Mouse (Mus musculus) neural tube, embryonic 15.5 days (tissue): ENCODE data around the gene Wdr90. TPM values are rescaled to one million over a fixed set of nuclear protein-coding genes. Genes with fewer than 3 reads are reported as not detected.

ENCODE experiments used
- ATAC-seq: fragments of 200-750 bp; cut with Nextera tagmentation; 2 replicates; pipeline ENCODE4 v1.8.0; 2017; ENCODE audit warnings: mild to moderate bottlenecking, moderate TSS enrichment, moderate library complexity; ENCODE audit not compliant: low FRiP score
- H3K27ac ChIP-seq: fragments of 300-500 bp; sonication (generic); replicated peaks from 2 replicates; pipeline ENCODE4 v1.5.1; 2015; ENCODE audit warnings: mild to moderate bottlenecking, inconsistent platforms
- H3K27me3 ChIP-seq: fragments of 300-500 bp; sonication (generic); replicated peaks from 2 replicates; pipeline ENCODE4 v1.6.1; 2015; ENCODE audit warnings: inconsistent platforms
- H3K36me3 ChIP-seq: fragments of 300-500 bp; sonication (generic); 2 replicates; pipeline ENCODE4 v1.6.1; 2015; ENCODE audit warnings: inconsistent platforms
- H3K4me1 ChIP-seq: fragments of 300-500 bp; sonication (generic); 2 replicates; pipeline ENCODE4 v1.6.1; 2015; ENCODE audit warnings: inconsistent platforms
- H3K4me2 ChIP-seq: fragments of 300-500 bp; sonication (generic); 2 replicates; pipeline ENCODE4 v1.6.1; 2015; ENCODE audit warnings: inconsistent platforms, mild to moderate bottlenecking, moderate library complexity
- H3K4me3 ChIP-seq: fragments of 300-500 bp; sonication (generic); replicated peaks from 2 replicates; pipeline ENCODE4 v1.5.1; 2015; ENCODE audit warnings: mild to moderate bottlenecking, inconsistent platforms
- H3K9ac ChIP-seq: fragments of 300-500 bp; sonication (generic); replicated peaks from 2 replicates; pipeline ENCODE4 v1.6.1; 2015; ENCODE audit warnings: mild to moderate bottlenecking, inconsistent platforms
- H3K9me3 ChIP-seq: fragments of 300-500 bp; sonication (generic); replicated peaks from 2 replicates; pipeline ENCODE4 v1.6.1; 2016; ENCODE audit warnings: inconsistent platforms
- WGBS: fragments of 180-500 bp; shearing (Covaris S2); methylation state at CpG from one replicate; pipeline ENCODE4 v1.1.7; 2015; ENCODE audit warnings: mixed read lengths; 5-methylcytosine and 5-hydroxymethylcytosine counted together
- polyA plus RNA-seq: library from polyadenylated mRNA; unstranded; fragments of >200 nt; fragmentation: Nextera tagmentation; extraction: Ambion mirVana; gene quantifications from 2 replicates; pipeline ENCODE4 v1.2.1, GENCODE M21; 2015

Wdr90 gene
- polyA plus RNA-seq, 1 experiment from 2014 or later, result 15.5 TPM

DNA sequence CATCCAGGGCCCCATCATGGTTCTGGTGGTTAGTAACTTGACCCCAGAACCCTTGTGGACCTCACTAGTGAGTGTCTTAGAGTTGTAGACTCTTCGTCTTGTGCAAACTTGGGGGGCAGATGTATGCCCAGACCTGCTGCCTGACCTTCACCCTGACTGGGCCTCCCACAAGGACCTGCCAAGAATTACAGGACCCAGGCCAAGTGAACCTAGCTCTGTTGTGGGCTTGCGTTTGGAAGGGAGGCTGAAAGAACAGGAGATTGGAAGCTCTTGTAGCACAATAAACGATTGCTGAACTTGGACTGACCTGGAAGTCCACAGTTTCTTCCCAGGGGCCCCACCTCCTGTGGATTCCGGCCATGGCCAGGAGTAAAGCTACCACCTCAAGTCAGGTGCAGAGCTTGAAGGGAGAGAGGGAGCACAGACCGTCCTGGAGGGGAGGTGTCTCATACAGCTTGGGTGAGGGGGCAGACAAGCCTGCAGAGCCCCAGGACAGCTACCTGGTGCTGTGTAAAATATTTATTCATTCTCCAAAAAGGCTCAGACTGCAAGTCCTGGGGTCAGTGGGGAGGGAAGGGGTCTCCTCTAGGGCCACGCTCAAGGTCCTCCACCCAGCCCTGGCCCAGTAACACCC lies 27.2 kb downstream of the Wdr90 start:
- Histone ChIP-seq H3K9me3 (no peaks in the 10 kb centered on the region), H3K4me1 (peaks cover 86% of the 10 kb centered on the region), H3K27me3 (no peaks in the 10 kb centered on the region), H3K9ac (peak overlapping the region; percentile 92), H3K36me3 (peaks cover 38% of the 10 kb centered on the region), H3K4me2 (peak overlapping the region; percentile 98), H3K4me3 (peak overlapping the region; percentile 92), H3K27ac (peak overlapping the region; percentile 99)
- ATAC-seq, result no peak
- WGBS, result 49% methylated on average over 6 of the region's 6 CpGs

DNA sequence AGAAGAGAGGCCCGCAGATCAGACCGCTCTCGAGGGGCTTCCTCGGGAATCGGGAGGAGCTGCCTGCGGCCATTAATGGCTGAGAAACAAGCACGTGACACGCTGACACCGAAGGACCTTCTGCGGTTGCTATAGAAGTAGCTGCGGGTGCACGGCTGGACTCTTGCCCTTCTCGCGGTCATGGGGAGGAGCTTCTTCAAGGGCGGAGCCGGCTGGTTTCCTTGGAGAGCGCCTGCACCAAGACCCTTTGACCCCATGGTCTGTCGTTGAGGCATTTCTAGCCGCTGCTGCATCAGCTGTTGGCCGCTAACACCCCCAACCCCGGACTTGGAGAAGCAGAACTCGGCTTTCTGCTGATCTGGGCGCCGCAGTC lies 28.0 kb downstream of the Wdr90 start, which contains the start of gene Stub1:
Gene Stub1 (minus strand): TSS at position 114 of the 373 bp plus-strand sequence.
- ATAC-seq, result peak; percentile 54
- 0% methylated on average over 24 of the region's 24 CpGs for WGBS

GRCm38 (mm10) chr17:25832436-25833290 lies 28.6 kb downstream of the Wdr90 start:
- WGBS, result 0% methylated on average over 71 of the region's 77 CpGs
- Histone ChIP-seq H3K9me3 (no peaks in the 10 kb centered on the region), H3K27me3 (no peaks in the 10 kb centered on the region), H3K4me1 (peaks cover 85% of the 10 kb centered on the region), H3K9ac (peak overlapping the region; percentile 92), H3K4me2 (peak overlapping the region; percentile 98), H3K27ac (peak overlapping the region; percentile 99), H3K36me3 (peaks cover 31% of the 10 kb centered on the region), H3K4me3 (peak overlapping the region; percentile 92)
- peak; percentile 91 for ATAC-seq

More for the DNA sequence above, 28.0 kb downstream of the Wdr90 start, which contains the start of gene Stub1:
- peak within 1 kb of the TSS; percentile 92 for H3K9ac ChIP-seq
- peaks cover 32% of the 10 kb centered on the region for H3K36me3 ChIP-seq
- peaks cover 85% of the 10 kb centered on the region for H3K4me1 ChIP-seq
- H3K9me3 ChIP-seq, result no peaks in the 10 kb centered on the region
- H3K27ac ChIP-seq, result peak within 1 kb of the TSS; percentile 99
- peak within 1 kb of the TSS; percentile 92 for H3K4me3 ChIP-seq
- peak within 1 kb of the TSS; percentile 98 for H3K4me2 ChIP-seq
- H3K27me3 ChIP-seq, result no peaks in the 10 kb centered on the region

- no peak for ATAC-seq
- Histone ChIP-seq H3K27ac (peak overlapping the region; percentile 99), H3K4me3 (peak overlapping the region; percentile 92), H3K9ac (peak overlapping the region; percentile 92), H3K9me3 (no peaks in the 10 kb centered on the region), H3K36me3 (peaks cover 41% of the 10 kb centered on the region), H3K4me2 (peak overlapping the region; percentile 98), H3K4me1 (peaks cover 85% of the 10 kb centered on the region), H3K27me3 (no peaks in the 10 kb centered on the region)
- WGBS, result 57% methylated on average over 21 of the region's 21 CpGs
Observed at GRCm38 (mm10) chr17:25831451-25832281, 29.6 kb downstream of the Wdr90 start.

DNA sequence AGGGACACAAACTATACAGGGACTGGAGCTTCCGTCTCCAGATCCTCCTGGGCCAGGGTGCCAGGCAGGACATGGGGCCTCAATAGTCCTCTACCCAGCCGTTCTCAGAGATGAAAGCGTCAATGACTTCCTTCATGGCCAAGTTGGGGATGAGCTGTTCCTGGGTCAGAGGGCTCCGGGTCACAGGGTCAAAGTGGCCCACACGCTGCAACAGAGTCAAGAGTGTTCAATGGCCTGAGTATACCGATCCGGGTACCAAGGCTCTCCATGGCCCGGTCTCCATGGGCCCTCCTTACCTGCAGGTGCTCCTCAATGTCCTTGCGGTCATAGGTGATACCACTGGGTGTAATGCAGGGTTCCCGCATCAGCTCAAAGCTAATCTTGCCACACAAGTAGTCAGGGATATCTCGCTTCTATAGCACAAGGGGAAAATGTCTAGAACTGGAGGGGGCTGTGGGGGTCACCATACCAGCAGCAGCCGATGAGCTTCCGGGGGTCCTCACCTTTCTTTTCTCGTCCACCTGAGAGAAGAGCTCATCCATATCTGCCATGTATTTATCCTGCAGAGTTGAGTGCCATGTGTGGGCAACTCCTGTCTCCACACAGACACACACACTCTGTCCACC lies 30.4 kb downstream of the Wdr90 start:
- Histone ChIP-seq H3K27ac (no peak overlapping the region), H3K27me3 (no peaks in the 10 kb centered on the region), H3K4me3 (peak overlapping the region; percentile 92), H3K4me2 (peak overlapping the region; percentile 98), H3K4me1 (peaks cover 85% of the 10 kb centered on the region), H3K36me3 (peaks cover 48% of the 10 kb centered on the region), H3K9ac (0 out of 2 replicates have a peak overlapping the region, but pooled peaks have one; percentile 92), H3K9me3 (no peaks in the 10 kb centered on the region)
- ATAC-seq, result no peak
- WGBS, result 86% methylated on average over 14 of the region's 14 CpGs

- H3K36me3 ChIP-seq, result peaks cover 46% of the 10 kb centered on the region
- WGBS, result 85% methylated on average over 4 of the region's 4 CpGs
- H3K27me3 ChIP-seq, result no peaks in the 10 kb centered on the region
- H3K27ac ChIP-seq, result no peak overlapping the region
- H3K4me2 ChIP-seq, result peak overlapping the region; percentile 98
- H3K9me3 ChIP-seq, result no peaks in the 10 kb centered on the region
- peak overlapping the region; percentile 77; the same call in 1 of the 2 replicates for H3K9ac ChIP-seq
- ATAC-seq, result no peak
- peaks cover 85% of the 10 kb centered on the region for H3K4me1 ChIP-seq
- H3K4me3 ChIP-seq, result peak overlapping the region; percentile 92
Observed at GRCm38 (mm10) chr17:25830200-25830753, 31.0 kb downstream of the Wdr90 start.

DNA sequence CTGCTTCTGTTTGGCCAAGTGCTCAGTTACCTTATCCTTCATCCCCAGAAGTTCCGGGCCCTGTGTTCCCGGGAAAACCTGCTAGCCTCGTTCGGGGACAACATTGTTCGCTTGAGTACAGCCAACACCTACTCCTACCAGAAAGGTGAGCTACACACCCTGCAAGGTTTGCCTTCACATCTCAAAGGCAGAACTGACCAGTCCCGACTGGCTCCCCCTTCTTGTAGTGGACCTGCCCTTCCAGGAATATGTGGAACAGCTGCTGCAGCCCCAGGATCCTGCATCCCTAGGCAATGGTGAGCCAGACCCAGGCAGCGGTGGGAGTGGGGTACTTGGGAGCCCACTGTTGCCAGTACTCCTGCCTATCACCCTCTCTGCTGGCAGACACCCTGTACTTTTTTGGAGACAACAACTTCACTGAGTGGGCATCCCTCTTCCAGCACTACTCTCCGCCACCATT lies 31.7 kb downstream of the Wdr90 start:
- Histone ChIP-seq H3K4me2 (peak overlapping the region; percentile 98), H3K4me1 (peaks cover 85% of the 10 kb centered on the region), H3K27me3 (no peaks in the 10 kb centered on the region), H3K4me3 (peak overlapping the region; percentile 65), H3K9me3 (no peaks in the 10 kb centered on the region), H3K9ac (peak overlapping the region; percentile 77), H3K27ac (peak overlapping the region; percentile 94), H3K36me3 (peaks cover 43% of the 10 kb centered on the region)
- WGBS, result 34% methylated on average over 8 of the region's 8 CpGs
- no peak for ATAC-seq

- H3K9me3 ChIP-seq, result no peaks in the 10 kb centered on the region
- peak within 1 kb of the TSS; percentile 77 for H3K9ac ChIP-seq
- peak within 1 kb of the TSS; percentile 98 for H3K4me2 ChIP-seq
- ATAC-seq, result peak; percentile 53
- H3K27ac ChIP-seq, result peak within 1 kb of the TSS; percentile 94
- H3K27me3 ChIP-seq, result no peaks in the 10 kb centered on the region
- peaks cover 85% of the 10 kb centered on the region for H3K4me1 ChIP-seq
- H3K36me3 ChIP-seq, result peaks cover 43% of the 10 kb centered on the region
- H3K4me3 ChIP-seq, result peak within 1 kb of the TSS; percentile 65
- 2% methylated on average over 32 of the region's 32 CpGs for WGBS
Observed at GRCm38 (mm10) chr17:25828712-25829557, 32.4 kb downstream of the Wdr90 start, which contains the start of gene Jmjd8. Gene Jmjd8, plus strand, starts transcription at chr17:25828867.

- ATAC-seq, result no peak
- WGBS, result 83% methylated on average over 8 of the region's 8 CpGs
- H3K4me3 ChIP-seq, result peak overlapping the region; percentile 65
- peak overlapping the region; percentile 77 for H3K9ac ChIP-seq
- H3K4me2 ChIP-seq, result peak overlapping the region; percentile 98
- no peaks in the 10 kb centered on the region for H3K27me3 ChIP-seq
- no peaks in the 10 kb centered on the region for H3K9me3 ChIP-seq
- peaks cover 43% of the 10 kb centered on the region for H3K36me3 ChIP-seq
- peak overlapping the region; percentile 94 for H3K27ac ChIP-seq
- H3K4me1 ChIP-seq, result peaks cover 81% of the 10 kb centered on the region
Observed at GRCm38 (mm10) chr17:25828223-25828594, 33.1 kb downstream of the Wdr90 start.
